Mouse (Mus musculus): ENCODE results near the gene Nsrp1. TPM values are rescaled to one million over a fixed set of nuclear protein-coding genes. Genes with fewer than 3 reads are reported as not detected.
"Not testable (repeated sequence)": the region's sequence is repeated elsewhere in the genome, so short reads cannot be mapped to it uniquely, and the experiment has no call there.

The Nsrp1 gene
- polyA plus RNA-seq, 1 experiment from 2014 or later, result 66.0 TPM

DNA sequence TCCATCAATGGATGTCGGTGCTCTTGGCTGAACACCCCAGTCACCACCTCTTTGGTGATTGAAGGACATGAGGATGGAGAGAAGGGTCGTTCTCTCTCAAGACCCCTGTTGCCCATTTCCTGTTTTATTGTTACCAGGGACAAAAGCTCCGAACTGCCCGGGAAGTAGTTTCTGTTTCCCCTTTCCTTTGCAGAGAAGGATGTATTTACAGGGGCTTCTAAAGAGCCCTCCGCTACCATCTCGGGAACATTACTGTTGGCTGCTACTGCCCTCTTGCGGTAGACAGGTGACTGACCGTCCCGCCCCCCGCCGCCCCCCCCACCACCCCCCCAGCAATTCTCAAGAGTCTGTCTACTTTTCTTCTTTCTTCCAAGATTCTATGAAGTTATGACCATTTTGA lies 15.0 kb upstream of the Nsrp1 start:
- ATAC-seq (ENCODE audit: low FRiP score, low read depth), result no peak
- Histone ChIP-seq H3K4me1 (no peaks in the 10 kb centered on the region), H3K4me3 (no peak overlapping the region), H3K27me3 (replicated peaks) (no peaks in the 10 kb centered on the region), H3K36me3 (no peaks in the 10 kb centered on the region), H3K9ac (no peak overlapping the region), H3K27ac (no peak overlapping the region), H3K4me2 (replicated peaks) (peak overlapping the region; percentile 48), H3K9me3 (no peaks in the 10 kb centered on the region)
- WGBS, result 1% methylated on average over 11 of the region's 11 CpGs

DNA sequence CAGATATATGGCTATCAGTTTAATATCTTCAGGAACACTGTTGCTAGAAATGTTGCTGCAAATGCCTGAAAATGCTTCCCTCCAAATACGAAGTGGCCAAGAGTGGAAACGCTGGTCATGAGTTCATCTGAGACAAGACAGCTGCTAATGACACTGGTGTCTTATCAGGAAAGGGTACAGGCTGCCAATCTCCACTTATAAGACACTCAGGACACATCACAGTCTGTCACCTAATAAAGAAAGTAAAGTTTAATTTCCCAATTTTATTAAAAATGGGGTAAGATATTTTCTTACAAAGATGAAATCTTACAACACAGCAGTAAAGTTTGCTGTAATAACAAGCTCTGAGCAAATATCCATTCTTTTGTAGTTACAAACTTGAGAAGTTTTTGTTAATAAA lies 10.9 kb upstream of the Nsrp1 start:
- Histone ChIP-seq H3K4me3 (no peak overlapping the region), H3K9me3 (no peaks in the 10 kb centered on the region), H3K27ac (no peak overlapping the region), H3K4me2 (replicated peaks) (no peak overlapping the region), H3K27me3 (replicated peaks) (no peaks in the 10 kb centered on the region), H3K4me1 (no peaks in the 10 kb centered on the region), H3K36me3 (no peaks in the 10 kb centered on the region), H3K9ac (no peak overlapping the region)
- no peak for ATAC-seq (ENCODE audit: low FRiP score, low read depth)
- 80% methylated on average over 2 of the region's 2 CpGs for WGBS

DNA sequence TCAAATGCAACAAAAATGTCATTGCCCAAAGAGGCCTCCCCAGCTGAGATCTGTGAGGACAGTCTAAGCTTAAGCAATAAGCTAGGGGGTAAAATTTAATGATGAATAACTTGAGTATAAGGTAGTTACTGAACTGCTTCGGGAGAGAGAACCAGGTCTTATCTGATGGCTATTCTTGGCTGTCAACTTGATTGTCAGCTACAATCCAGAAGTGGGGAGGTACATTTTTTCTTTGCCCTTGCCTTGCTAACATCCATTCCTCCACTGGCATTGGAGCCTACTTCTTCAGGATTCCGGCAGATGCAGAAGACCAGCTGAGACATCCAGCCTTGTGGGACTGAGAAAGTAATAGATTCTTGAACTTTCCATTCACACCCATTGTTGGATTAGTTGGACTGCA lies 8.8 kb upstream of the Nsrp1 start:
- Histone ChIP-seq H3K27ac (no peak overlapping the region), H3K4me2 (replicated peaks) (no peak overlapping the region), H3K4me1 (no peaks in the 10 kb centered on the region), H3K9me3 (no peaks in the 10 kb centered on the region), H3K36me3 (no peaks in the 10 kb centered on the region), H3K27me3 (replicated peaks) (no peaks in the 10 kb centered on the region), H3K4me3 (no peak overlapping the region), H3K9ac (no peak overlapping the region)
- 91% methylated on average over 2 of the region's 2 CpGs for WGBS
- ATAC-seq (ENCODE audit: low FRiP score, low read depth), result no peak

DNA sequence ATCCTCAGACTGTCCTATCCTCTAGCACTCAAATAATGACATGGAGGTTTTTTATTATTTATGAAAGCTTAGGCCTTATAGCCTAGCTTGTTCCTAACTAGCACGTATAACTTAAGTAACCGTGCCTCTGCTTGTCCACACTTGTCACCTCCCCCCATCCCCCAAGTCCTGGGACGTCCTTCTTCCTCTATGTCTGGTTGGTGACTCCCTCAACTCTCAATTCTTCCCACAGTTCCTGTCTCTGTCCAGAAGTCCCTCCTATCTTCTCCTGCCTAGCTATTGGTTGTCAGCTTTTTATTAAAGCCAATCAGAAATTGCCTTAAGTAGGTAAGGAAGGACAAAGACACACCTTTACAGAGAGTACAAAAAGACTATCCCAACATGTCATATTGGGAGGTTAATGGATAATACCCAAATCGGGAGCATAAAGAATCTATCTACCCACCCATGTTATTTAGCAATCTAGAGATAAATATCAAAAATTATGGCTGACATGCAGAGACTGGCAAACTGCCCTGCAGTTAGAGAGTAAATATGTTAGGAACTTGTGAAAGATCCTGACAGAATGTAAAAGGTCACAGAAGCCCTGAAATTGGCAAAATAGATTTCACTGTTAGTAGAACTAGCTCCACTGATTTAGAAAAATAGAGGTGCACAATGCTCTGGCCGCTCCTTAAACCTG lies 5.9 kb upstream of the Nsrp1 start:
- H3K4me3 ChIP-seq, result no peak overlapping the region
- no peak overlapping the region for H3K9ac ChIP-seq
- H3K4me2 ChIP-seq (replicated peaks), result no peak overlapping the region
- H3K27ac ChIP-seq, result no peak overlapping the region
- no peaks in the 10 kb centered on the region for H3K9me3 ChIP-seq
- H3K27me3 ChIP-seq (replicated peaks), result 0 out of 2 replicates have a peak, but pooled peaks cover 4% of the 10 kb centered on the region
- H3K36me3 ChIP-seq, result no peaks in the 10 kb centered on the region
- WGBS, result 67% methylated on average over 5 of the region's 5 CpGs
- no peak for ATAC-seq (ENCODE audit: low FRiP score, low read depth)
- H3K4me1 ChIP-seq, result no peaks in the 10 kb centered on the region

DNA sequence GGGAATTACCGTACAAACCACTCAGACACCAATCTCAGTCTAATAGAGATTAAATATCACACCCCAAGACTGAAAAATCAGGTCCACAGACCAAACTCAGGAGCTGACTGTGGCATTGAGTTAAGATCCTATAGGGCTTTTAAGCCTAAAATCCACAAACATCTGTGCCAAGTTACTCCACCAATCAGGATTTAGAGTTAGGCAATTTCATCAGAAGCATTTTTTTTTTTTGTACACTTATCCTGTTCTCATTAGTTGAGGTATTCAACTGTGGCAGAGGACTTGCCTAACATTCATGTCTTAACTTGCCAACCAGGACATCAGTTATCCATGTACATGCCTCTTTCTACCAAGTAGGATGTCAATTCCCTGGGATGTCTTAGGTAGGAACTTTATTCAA lies 1.1 kb upstream of the Nsrp1 start:
- Histone ChIP-seq H3K4me3 (no peak overlapping the region), H3K27ac (no peak overlapping the region), H3K4me2 (replicated peaks) (no peak overlapping the region), H3K9ac (no peak overlapping the region), H3K4me1 (0 out of 2 replicates have a peak, but pooled peaks cover 3% of the 10 kb centered on the region), H3K27me3 (replicated peaks) (0 out of 2 replicates have a peak, but pooled peaks cover 4% of the 10 kb centered on the region), H3K9me3 (no peaks in the 10 kb centered on the region), H3K36me3 (peaks cover 12% of the 10 kb centered on the region)
- 97% methylated on average over 1 of the region's 1 CpGs for WGBS
- ATAC-seq (ENCODE audit: low FRiP score, low read depth), result no peak

DNA sequence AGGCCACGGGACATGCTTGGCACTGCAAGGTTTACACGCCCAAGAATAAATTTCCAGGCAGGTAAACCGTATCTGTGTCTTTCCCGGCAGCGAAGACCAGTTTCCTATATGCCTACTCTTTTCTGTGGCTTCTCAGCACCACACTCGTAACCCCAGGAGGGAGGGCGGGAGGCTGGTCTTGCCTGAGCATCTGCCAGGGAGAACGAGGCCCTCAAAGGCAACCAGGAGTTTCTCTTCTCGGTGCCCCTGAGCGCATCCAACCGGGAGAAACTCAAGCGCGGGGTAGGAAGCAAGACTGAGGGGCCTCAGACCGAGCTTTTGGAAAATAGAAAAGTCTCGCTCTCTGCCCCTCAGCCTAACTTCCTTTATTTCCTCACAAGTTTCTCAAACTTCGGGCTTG lies 443 bp downstream of the Nsrp1 start:
- peak; percentile 68 for ATAC-seq (ENCODE audit: low FRiP score, low read depth)
- Histone ChIP-seq H3K27ac (peak overlapping the region; percentile 82; the same call in 1 of the 2 replicates), H3K36me3 (peaks cover 19% of the 10 kb centered on the region), H3K9me3 (no peaks in the 10 kb centered on the region), H3K4me2 (replicated peaks) (peak overlapping the region; percentile 74), H3K27me3 (replicated peaks) (0 out of 2 replicates have a peak, but pooled peaks cover 4% of the 10 kb centered on the region), H3K4me3 (peak overlapping the region; percentile 70), H3K9ac (peak overlapping the region; percentile 76), H3K4me1 (0 out of 2 replicates have a peak, but pooled peaks cover 3% of the 10 kb centered on the region)
- 4% methylated on average over 16 of the region's 16 CpGs for whole genome bisulfite sequencing

DNA sequence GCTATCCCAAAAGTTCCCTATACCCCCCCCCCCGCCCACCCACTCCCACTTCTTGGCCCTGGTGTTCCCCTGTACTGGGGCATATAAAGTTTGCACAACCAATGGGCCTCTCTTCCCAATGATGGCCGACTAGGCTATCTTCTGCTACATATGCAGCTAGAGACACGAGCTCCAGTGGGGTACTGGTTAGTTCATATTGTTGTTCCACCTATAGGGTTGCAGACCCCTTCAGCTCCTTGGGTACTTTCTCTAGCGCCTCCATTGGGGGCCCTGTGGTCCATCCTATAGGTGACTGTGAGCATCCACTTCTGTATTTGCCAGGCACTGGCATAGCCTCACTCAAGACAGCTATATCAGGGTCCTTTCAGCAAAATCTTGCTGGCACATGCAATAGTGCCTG lies 904 bp downstream of the Nsrp1 start:
- not testable (repeated sequence) for H3K4me1 ChIP-seq; H3K27ac ChIP-seq; H3K9me3 ChIP-seq; ATAC-seq (ENCODE audit: low FRiP score, low read depth); H3K27me3 ChIP-seq (replicated peaks)
- 69% methylated on average over 4 of the region's 4 CpGs for WGBS
- Histone ChIP-seq H3K4me2 (replicated peaks) (peak overlapping the region; percentile 74), H3K9ac (peak overlapping the region; percentile 76), H3K36me3 (peaks cover 21% of the 10 kb centered on the region), H3K4me3 (peak overlapping the region; percentile 70)

DNA sequence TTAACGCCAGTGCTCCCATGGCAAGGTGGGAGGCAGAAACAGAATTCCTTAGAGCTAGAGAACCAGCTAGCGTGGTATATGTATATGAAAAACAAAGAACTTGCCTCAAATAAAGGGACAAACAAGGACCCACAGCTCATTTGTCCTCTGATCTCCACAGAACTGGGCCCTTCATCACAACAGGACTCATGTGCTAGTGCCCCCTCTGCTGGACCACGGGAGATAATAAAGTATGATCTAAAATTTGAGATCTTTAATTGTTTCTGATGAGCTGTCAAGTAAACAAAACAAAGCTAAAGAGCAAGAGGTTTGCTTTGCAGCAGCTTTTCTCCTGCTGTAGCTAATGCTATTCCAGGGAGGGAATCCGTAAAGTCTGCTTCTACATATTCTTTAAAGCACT lies 7.5 kb downstream of the Nsrp1 start:
- Histone ChIP-seq H3K27ac (no peak overlapping the region), H3K4me1 (no peaks in the 10 kb centered on the region), H3K9me3 (no peaks in the 10 kb centered on the region), H3K9ac (no peak overlapping the region), H3K4me2 (replicated peaks) (no peak overlapping the region), H3K27me3 (replicated peaks) (no peaks in the 10 kb centered on the region), H3K36me3 (peaks cover 20% of the 10 kb centered on the region), H3K4me3 (no peak overlapping the region)
- 79% methylated on average over 4 of the region's 4 CpGs for WGBS
- ATAC-seq (ENCODE audit: low FRiP score, low read depth), result no peak

DNA sequence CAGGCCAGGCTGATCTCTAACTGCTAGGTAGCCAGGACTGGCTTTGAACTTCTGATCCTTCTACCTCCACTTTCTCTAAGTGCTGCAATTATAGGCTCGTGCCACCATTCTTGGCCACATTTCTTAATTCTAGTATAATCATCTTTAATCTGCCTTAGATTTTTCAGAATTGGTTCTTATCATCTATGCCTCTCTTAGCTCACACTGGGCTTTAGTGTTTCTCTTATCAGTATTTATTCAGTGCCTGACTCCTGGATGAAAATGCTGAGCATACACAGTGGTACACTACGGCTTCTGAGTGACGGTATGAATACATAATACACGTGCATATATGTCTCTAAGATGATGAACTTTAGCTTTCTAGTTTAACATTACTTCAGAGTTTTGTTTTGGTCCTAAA lies 9.4 kb downstream of the Nsrp1 start:
- Histone ChIP-seq H3K4me1 (no peaks in the 10 kb centered on the region), H3K27ac (no peak overlapping the region), H3K36me3 (peaks cover 4% of the 10 kb centered on the region), H3K27me3 (replicated peaks) (no peaks in the 10 kb centered on the region), H3K4me3 (no peak overlapping the region), H3K4me2 (replicated peaks) (no peak overlapping the region), H3K9me3 (no peaks in the 10 kb centered on the region), H3K9ac (no peak overlapping the region)
- WGBS, result 96% methylated on average over 4 of the region's 4 CpGs
- ATAC-seq (ENCODE audit: low FRiP score, low read depth), result no peak

DNA sequence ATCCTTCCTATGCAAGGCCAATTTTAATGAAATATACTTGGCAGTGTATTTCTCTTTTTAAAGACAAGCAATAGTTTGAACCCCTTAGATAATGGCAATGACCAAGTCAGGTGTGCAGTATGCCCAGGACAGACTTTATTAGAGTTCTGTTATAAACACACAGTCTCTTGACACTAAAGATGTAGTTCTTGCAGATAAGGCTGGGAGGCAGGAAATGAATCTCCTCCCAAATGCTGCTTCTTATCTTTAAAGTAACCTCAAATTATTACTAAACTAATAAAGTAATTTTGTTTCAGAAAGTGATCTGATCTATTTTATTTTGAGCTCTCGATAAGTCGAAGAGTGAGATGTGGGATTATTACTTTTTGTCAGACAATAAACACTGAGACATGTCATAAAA lies 14.8 kb downstream of the Nsrp1 start:
- no peak overlapping the region for H3K4me2 ChIP-seq (replicated peaks)
- H3K9me3 ChIP-seq, result no peaks in the 10 kb centered on the region
- H3K4me1 ChIP-seq, result no peaks in the 10 kb centered on the region
- H3K4me3 ChIP-seq, result no peak overlapping the region
- no peaks in the 10 kb centered on the region for H3K27me3 ChIP-seq (replicated peaks)
- no peak overlapping the region for H3K27ac ChIP-seq
- 97% methylated on average over 2 of the region's 2 CpGs for WGBS
- no peak overlapping the region for H3K9ac ChIP-seq
- H3K36me3 ChIP-seq, result no peaks in the 10 kb centered on the region
- no peak for ATAC-seq (ENCODE audit: low FRiP score, low read depth)

DNA sequence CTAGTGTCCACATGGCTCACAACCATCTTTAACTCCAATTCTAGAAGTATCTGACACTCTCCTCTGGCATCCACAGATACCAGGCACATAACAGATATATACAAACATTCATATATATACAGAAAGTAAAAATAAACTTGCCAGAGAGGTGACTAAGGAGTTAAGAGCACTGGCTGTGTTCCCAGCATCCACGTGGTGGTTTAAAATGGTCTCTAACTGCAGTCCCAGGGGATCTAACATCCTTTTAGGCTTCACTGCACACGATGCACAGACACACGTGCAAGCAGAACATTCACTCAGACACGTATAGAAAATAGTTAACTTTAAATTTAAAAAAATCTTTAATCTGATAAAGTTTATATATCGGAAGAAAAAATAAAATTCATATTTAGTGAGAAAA lies 16.3 kb downstream of the Nsrp1 start:
- Histone ChIP-seq H3K36me3 (no peaks in the 10 kb centered on the region), H3K9ac (no peak overlapping the region), H3K4me2 (replicated peaks) (no peak overlapping the region), H3K27me3 (replicated peaks) (no peaks in the 10 kb centered on the region), H3K9me3 (no peaks in the 10 kb centered on the region), H3K4me1 (no peaks in the 10 kb centered on the region), H3K4me3 (no peak overlapping the region), H3K27ac (no peak overlapping the region)
- no peak for ATAC-seq (ENCODE audit: low FRiP score, low read depth)
- WGBS, result 70% methylated on average over 5 of the region's 5 CpGs

DNA sequence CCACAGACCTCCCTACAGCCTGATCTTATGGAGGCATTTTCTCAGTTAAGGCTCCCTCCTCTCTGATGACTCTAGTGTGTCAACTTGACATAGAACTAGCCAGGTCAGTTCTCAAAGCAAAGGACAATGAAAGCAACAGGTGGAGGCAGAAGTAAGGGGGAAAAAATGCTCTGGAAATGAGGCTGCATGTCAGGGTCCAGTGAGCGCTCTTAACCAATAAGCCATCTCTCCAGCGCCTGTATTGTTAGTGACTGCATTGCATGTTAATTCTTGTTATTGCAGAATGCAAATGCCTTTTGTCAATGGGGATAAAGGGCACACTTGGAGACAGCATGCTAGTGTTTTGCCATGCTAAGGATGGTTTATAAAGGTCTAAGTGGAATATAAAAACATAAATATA lies 35.4 kb downstream of the Nsrp1 start:
- H3K4me1 ChIP-seq, result no peaks in the 10 kb centered on the region
- H3K9me3 ChIP-seq, result no peaks in the 10 kb centered on the region
- no peak overlapping the region for H3K4me2 ChIP-seq (replicated peaks)
- H3K27ac ChIP-seq, result no peak overlapping the region
- no peak overlapping the region for H3K4me3 ChIP-seq
- no peaks in the 10 kb centered on the region for H3K27me3 ChIP-seq (replicated peaks)
- H3K9ac ChIP-seq, result no peak overlapping the region
- 81% methylated on average over 2 of the region's 2 CpGs for WGBS
- peaks cover 17% of the 10 kb centered on the region for H3K36me3 ChIP-seq
- no peak for ATAC-seq (ENCODE audit: low FRiP score, low read depth)

DNA sequence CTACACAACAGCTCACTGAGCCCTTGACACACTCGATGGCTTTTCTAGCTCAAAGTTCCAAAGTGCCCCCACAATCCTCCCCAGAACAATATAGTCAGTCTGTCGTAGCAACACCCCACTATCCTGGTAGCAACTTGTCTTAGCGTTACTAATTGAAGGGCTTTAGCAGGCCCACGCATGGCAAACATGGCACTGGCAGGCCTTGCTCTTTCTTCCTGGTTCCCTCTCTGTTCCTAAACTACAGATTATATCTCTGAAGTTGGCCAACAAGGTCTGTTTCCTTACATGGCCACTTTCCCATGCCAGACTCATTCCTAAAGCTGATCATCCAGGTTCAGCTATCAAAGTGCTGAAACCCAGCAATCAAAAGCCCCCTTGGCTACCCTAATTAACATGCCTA lies 36.3 kb downstream of the Nsrp1 start:
- no peaks in the 10 kb centered on the region for H3K4me1 ChIP-seq
- H3K4me2 ChIP-seq (replicated peaks), result no peak overlapping the region
- no peaks in the 10 kb centered on the region for H3K27me3 ChIP-seq (replicated peaks)
- no peaks in the 10 kb centered on the region for H3K9me3 ChIP-seq
- WGBS, result 86% methylated on average over 4 of the region's 4 CpGs
- H3K4me3 ChIP-seq, result no peak overlapping the region
- no peak for ATAC-seq (ENCODE audit: low FRiP score, low read depth)
- H3K9ac ChIP-seq, result no peak overlapping the region
- no peak overlapping the region for H3K27ac ChIP-seq
- H3K36me3 ChIP-seq, result peaks cover 16% of the 10 kb centered on the region
